Mouse (Mus musculus) layer of hippocampus, postnatal 25 days (tissue): ENCODE results near the gene Olfr893. TPM values are rescaled to one million over a fixed set of nuclear protein-coding genes. Genes with fewer than 3 reads are reported as not detected.
"Not testable (repeated sequence)": the region's sequence is repeated elsewhere in the genome, so short reads cannot be mapped to it uniquely, and the experiment has no call there.

Experiments used
- DNase-seq, 2 experiments: peaks; one replicate each; pipeline ENCODE4 v3.0.0; 2022; ENCODE audit warnings: mixed read lengths in 2 of 2, low spot score in 1 of 2; ENCODE audit errors: extremely low spot score in 1 of 2
- total RNA-seq, 2 experiments: library from RNA; stranded (reverse); gene quantifications; 2 replicates each; pipeline ENCODE4 v1.2.3; 2021

Gene Olfr893
- not detected for total RNA-seq

- no peak for DNase-seq
Observed at GRCm38 (mm10) chr9:38208065-38208464, at the start of gene Olfr893. Gene Olfr893 (plus strand): TSS chr9:38208365.

GRCm38 (mm10) chr9:38168341-38168740 lies 39.8 kb upstream of the Olfr893 start:
- not testable (repeated sequence) for DNase-seq

GRCm38 (mm10) chr9:38180721-38181120 lies 27.4 kb upstream of the Olfr893 start, which contains the start of gene Olfr891:
Gene Olfr891 (minus strand): TSS chr9:38180821.
- no peak for DNase-seq

- DNase-seq: no peak
Observed at GRCm38 (mm10) chr9:38217755-38218154, 9.6 kb downstream of the Olfr893 start, which contains the start of gene Olfr894. Gene Olfr894 (plus strand): TSS chr9:38218055.

GRCm38 (mm10) chr9:38252474-38252873 lies 44.3 kb downstream of the Olfr893 start, which contains the start of gene Olfr143:
Gene Olfr143 (plus strand): TSS chr9:38252774.
- DNase-seq: no peak

Other genes with a start within 250 kb of the Olfr893 start
- not detected for gene Olfr881, start 216.5 kb upstream of the Olfr893 start, total RNA-seq
- gene Olfr883, start 182.6 kb upstream of the Olfr893 start, total RNA-seq: not detected
- gene Olfr884, start 161.8 kb upstream of the Olfr893 start, total RNA-seq: not detected
- gene Olfr885, start 147.0 kb upstream of the Olfr893 start, total RNA-seq: not detected
- gene Olfr887, start 124.3 kb upstream of the Olfr893 start, total RNA-seq: not detected
- not detected for gene Olfr888, start 100.2 kb upstream of the Olfr893 start, total RNA-seq
- gene Olfr889, start 93.2 kb upstream of the Olfr893 start, total RNA-seq: not detected
- gene Olfr890, start 65.8 kb upstream of the Olfr893 start, total RNA-seq: not detected
- not detected for gene Olfr891, start 27.5 kb upstream of the Olfr893 start, total RNA-seq
- not detected for gene Olfr894, start 9.7 kb downstream of the Olfr893 start, total RNA-seq
- not detected for gene Olfr143, start 44.4 kb downstream of the Olfr893 start, total RNA-seq
- gene Olfr895, start 59.5 kb downstream of the Olfr893 start, total RNA-seq: not detected
- not detected for gene Olfr896-ps1, start 82.7 kb downstream of the Olfr893 start, total RNA-seq
- gene Olfr25, start 120.7 kb downstream of the Olfr893 start, total RNA-seq: not detected
- not detected for gene Olfr898, start 140.0 kb downstream of the Olfr893 start, total RNA-seq
- not detected for gene Olfr250, start 158.5 kb downstream of the Olfr893 start, total RNA-seq
- not detected for gene Olfr251, start 168.7 kb downstream of the Olfr893 start, total RNA-seq
- gene Olfr147, start 193.3 kb downstream of the Olfr893 start, total RNA-seq: not detected
- not detected for gene Olfr901, start 221.1 kb downstream of the Olfr893 start, total RNA-seq
- not detected for gene Olfr902, start 239.3 kb downstream of the Olfr893 start, total RNA-seq